Mouse (Mus musculus) limb, embryonic 13.5 days (tissue): ENCODE results near the gene Stk39. TPM values are rescaled to one million over a fixed set of nuclear protein-coding genes. Genes with fewer than 3 reads are reported as not detected.

ENCODE experiments used
- ATAC-seq: fragments of 200-750 bp; cut with Nextera tagmentation; 2 replicates; pipeline ENCODE4 v1.8.0; 2017; ENCODE audit warnings: low read depth, moderate number of reproducible peaks, moderate TSS enrichment; ENCODE audit not compliant: low FRiP score
- H3K27ac ChIP-seq: fragments of 300-500 bp; sonication (generic); 2 replicates; pipeline ENCODE4 v1.5.1; 2015; ENCODE audit warnings: inconsistent platforms, mild to moderate bottlenecking, moderate library complexity
- H3K27me3 ChIP-seq: fragments of 300-500 bp; sonication (generic); 2 replicates; pipeline ENCODE4 v1.6.1; 2015; ENCODE audit warnings: mild to moderate bottlenecking, inconsistent platforms
- H3K36me3 ChIP-seq: fragments of 300-500 bp; sonication (generic); 2 replicates; pipeline ENCODE4 v1.6.1; 2015; ENCODE audit warnings: inconsistent platforms, mild to moderate bottlenecking, moderate library complexity
- H3K4me1 ChIP-seq: fragments of 300-500 bp; sonication (generic); 2 replicates; pipeline ENCODE4 v1.6.1; 2015; ENCODE audit warnings: inconsistent platforms
- H3K4me2 ChIP-seq: fragments of 300-500 bp; sonication (generic); replicated peaks from 2 replicates; pipeline ENCODE4 v1.6.1; 2015; ENCODE audit warnings: inconsistent platforms, mild to moderate bottlenecking, moderate library complexity
- H3K4me3 ChIP-seq: fragments of 300-500 bp; sonication (generic); 2 replicates; pipeline ENCODE4 v1.5.1; 2015; ENCODE audit warnings: moderate library complexity, mild to moderate bottlenecking, inconsistent platforms
- H3K9ac ChIP-seq: fragments of 300-500 bp; sonication (generic); 2 replicates; pipeline ENCODE4 v1.6.1; 2015; ENCODE audit warnings: mild to moderate bottlenecking, inconsistent platforms
- H3K9me3 ChIP-seq: fragments of 300-500 bp; sonication (generic); 2 replicates; pipeline ENCODE4 v1.6.1; 2016; ENCODE audit warnings: inconsistent platforms
- WGBS: fragments of 180-500 bp; shearing (Covaris S2); methylation state at CpG from one replicate; pipeline ENCODE4 v1.1.7; 2015; 5-methylcytosine and 5-hydroxymethylcytosine counted together
- polyA plus RNA-seq: library from polyadenylated mRNA; unstranded; fragments of >200 nt; fragmentation: Nextera tagmentation; extraction: Ambion mirVana; gene quantifications from 2 replicates; pipeline ENCODE4 v1.2.1, GENCODE M21; 2015

The Stk39 gene
- polyA plus RNA-seq, 1 experiment from 2014 or later = 14.8 TPM

DNA sequence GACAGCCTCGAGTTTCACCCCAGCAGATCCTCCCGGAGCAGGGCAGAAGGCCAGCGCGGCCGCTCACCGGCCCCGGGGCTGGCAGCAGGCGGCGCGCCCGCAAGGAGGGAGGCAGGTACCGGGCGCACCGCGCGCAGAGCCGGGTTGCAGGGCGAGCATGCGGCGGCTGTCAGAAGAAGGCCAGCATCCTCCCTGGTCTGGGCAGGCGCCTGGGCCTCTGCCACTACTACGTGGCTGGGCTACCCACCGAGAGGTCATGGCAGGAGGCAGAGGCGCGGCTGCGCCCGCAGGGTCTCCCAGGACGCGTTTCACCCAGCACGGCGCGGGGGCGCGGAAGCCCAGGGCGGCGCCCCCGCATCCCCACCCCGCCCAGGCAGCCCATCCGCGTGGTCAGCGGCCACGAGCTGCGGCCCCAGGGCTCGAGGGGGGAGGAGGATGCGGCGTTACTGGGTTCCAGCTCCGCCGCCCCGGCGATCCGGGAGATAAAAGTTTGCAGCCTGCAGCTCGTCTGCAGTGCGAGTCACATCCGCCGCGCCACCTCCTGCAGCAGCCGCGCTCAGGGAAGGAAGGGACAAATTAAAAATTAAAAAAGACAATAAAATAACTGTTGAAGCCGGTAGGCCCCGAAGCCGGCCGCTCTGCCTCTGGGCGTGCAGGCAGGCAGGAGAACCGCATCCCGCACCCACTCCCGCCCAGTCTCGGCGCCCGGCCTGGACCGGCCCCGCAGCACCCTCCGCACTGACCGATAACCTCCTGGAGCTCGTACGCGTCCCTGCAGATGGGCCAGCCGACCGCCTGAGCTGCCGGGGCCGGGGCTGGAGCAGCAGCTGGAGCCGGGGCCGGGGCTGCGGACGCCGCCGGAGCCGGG, 943 bp downstream of the Stk39 start:
- H3K9me3 ChIP-seq = no peaks in the 10 kb centered on the region
- WGBS = under 1% methylated on average over 76 of the region's 87 CpGs
- ATAC-seq = peak; percentile 68
- peaks cover 3% of the 10 kb centered on the region; the same call in 1 of the 2 replicates for H3K27me3 ChIP-seq
- peaks cover 13% of the 10 kb centered on the region; the same call in 1 of the 2 replicates for H3K4me1 ChIP-seq
- H3K4me3 ChIP-seq = peak overlapping the region; percentile 91
- peak overlapping the region; percentile 88 for H3K9ac ChIP-seq
- peak overlapping the region; percentile 96 for H3K4me2 ChIP-seq
- H3K36me3 ChIP-seq = 0 out of 2 replicates have a peak, but pooled peaks cover 3% of the 10 kb centered on the region
- H3K27ac ChIP-seq = peak overlapping the region; percentile 87

DNA sequence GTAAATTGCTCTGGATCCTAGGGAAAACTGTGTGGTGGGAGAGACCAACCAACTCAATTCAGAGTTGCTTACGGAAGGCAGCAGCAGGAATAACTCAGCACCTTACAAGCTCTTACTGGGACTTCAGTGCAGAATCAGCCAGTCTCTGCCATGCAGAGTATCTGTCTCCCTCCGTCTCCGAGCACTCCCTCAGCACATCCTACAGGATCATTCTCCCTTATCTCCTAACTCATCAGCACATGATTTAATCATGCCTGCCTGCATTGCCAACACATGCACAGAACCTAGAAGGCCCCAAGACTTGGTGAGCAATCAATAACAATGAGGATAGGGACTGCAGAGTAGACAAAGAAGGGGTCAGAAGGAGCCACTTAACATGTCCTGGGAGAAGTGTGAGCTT, 2.6 kb downstream of the Stk39 start:
- Histone ChIP-seq H3K4me2 (0 out of 2 replicates have a peak overlapping the region, but pooled peaks have one; percentile 11), H3K4me3 (no peak overlapping the region), H3K9me3 (no peaks in the 10 kb centered on the region), H3K27me3 (peaks cover 3% of the 10 kb centered on the region; the same call in 1 of the 2 replicates), H3K9ac (no peak overlapping the region), H3K27ac (no peak overlapping the region), H3K4me1 (peaks cover 17% of the 10 kb centered on the region; the same call in 1 of the 2 replicates), H3K36me3 (0 out of 2 replicates have a peak, but pooled peaks cover 3% of the 10 kb centered on the region)
- WGBS = 89% methylated on average over 3 of the region's 3 CpGs
- ATAC-seq = no peak

DNA sequence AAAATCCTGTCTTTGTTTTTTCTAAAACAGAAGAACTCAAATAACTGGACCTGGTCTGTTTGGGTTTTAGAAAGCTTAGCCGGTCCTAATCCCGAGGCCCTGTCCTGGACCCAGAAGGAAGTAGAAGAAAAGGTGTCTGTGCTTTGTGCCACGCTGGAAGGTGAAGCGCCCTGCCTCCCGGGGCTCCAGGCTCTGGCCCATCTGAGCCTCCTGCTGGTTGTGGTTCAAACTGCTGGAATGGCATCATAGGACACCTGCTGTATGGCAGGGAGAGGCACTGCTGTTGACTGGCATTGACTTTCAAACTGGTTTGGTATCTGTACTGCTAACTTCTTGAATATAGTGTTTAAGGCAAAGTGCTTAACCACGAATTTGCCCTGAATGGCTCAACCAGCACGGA, 3.4 kb downstream of the Stk39 start:
- 68% methylated on average over 7 of the region's 7 CpGs for WGBS
- no peak for ATAC-seq
- H3K9ac ChIP-seq = no peak overlapping the region
- no peak overlapping the region for H3K4me3 ChIP-seq
- 0 out of 2 replicates have a peak, but pooled peaks cover 3% of the 10 kb centered on the region for H3K36me3 ChIP-seq
- H3K4me2 ChIP-seq = no peak overlapping the region
- H3K9me3 ChIP-seq = no peaks in the 10 kb centered on the region
- 0 out of 2 replicates have a peak, but pooled peaks cover 3% of the 10 kb centered on the region for H3K27me3 ChIP-seq
- H3K27ac ChIP-seq = no peak overlapping the region
- H3K4me1 ChIP-seq = peaks cover 17% of the 10 kb centered on the region; the same call in 1 of the 2 replicates

DNA sequence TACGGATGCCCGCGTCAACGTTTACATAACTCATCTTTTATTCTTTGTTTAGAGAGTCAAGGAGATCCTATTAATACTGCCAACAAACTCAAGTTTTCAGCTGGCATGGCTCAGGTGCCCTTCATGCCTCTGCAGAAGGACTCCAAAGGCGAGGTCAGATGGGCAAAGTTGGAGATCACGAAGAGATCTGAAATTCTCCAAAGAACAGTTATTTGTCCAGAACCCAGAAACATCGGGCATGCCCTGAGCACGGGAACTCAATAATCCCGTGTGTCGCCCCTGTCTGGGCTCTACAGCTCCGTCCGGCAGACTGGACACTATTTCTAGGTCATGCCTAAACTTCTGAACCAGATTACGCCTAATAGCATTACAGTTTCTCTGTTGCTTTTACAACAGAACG, 3.8 kb downstream of the Stk39 start:
- Histone ChIP-seq H3K27ac (no peak overlapping the region), H3K36me3 (0 out of 2 replicates have a peak, but pooled peaks cover 3% of the 10 kb centered on the region), H3K4me1 (peaks cover 17% of the 10 kb centered on the region; the same call in 1 of the 2 replicates), H3K4me2 (no peak overlapping the region), H3K9me3 (no peaks in the 10 kb centered on the region), H3K9ac (no peak overlapping the region), H3K4me3 (no peak overlapping the region), H3K27me3 (0 out of 2 replicates have a peak, but pooled peaks cover 3% of the 10 kb centered on the region)
- no peak for ATAC-seq
- 92% methylated on average over 14 of the region's 14 CpGs for WGBS

DNA sequence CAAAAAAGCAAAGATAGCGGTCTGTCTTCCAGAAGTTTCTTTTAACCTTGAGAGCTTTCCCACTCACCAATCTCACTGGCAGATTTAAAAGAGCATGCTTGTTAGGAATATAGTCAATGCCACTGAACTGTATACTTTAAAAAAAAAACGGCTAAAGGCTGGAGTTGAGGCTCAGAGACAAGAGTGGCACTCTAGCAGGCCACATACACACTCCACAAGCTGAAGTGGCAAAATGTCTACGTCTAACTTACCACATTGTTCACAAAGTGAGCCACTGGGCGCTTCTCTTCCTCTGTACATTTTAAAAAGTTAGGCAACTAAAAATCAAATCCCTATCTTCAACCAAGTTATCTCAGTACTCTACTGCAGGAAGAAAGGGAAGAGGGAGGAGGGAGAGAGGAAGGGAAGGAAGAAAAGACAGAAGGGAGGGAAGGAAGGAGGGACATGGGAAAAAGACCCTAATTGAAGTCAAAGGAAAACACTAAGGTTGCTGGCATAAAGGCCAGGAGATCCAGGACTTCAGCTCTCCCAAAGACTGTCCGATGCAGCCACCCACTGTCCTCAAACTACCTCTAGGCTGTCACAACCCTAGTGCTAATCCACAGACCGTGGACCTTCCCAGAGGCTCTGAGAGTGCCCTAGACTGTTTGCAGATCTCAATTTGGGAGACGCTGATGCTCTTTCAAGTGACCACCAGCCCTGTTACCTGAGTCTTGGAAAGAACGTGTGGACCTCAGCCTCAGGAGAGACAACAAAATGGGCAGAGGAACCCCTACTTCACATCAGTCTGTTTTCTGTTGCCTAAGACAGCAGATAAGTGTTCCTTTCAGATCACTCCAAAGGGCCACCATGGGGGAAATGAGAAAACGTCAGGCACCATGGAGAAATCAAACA, 4.7 kb downstream of the Stk39 start:
- Histone ChIP-seq H3K36me3 (0 out of 2 replicates have a peak, but pooled peaks cover 3% of the 10 kb centered on the region), H3K4me3 (no peak overlapping the region), H3K27ac (no peak overlapping the region), H3K4me1 (peaks cover 10% of the 10 kb centered on the region; the same call in 1 of the 2 replicates), H3K27me3 (0 out of 2 replicates have a peak, but pooled peaks cover 3% of the 10 kb centered on the region), H3K9me3 (no peaks in the 10 kb centered on the region), H3K4me2 (no peak overlapping the region), H3K9ac (no peak overlapping the region)
- ATAC-seq = no peak
- WGBS = 83% methylated on average over 9 of the region's 9 CpGs

DNA sequence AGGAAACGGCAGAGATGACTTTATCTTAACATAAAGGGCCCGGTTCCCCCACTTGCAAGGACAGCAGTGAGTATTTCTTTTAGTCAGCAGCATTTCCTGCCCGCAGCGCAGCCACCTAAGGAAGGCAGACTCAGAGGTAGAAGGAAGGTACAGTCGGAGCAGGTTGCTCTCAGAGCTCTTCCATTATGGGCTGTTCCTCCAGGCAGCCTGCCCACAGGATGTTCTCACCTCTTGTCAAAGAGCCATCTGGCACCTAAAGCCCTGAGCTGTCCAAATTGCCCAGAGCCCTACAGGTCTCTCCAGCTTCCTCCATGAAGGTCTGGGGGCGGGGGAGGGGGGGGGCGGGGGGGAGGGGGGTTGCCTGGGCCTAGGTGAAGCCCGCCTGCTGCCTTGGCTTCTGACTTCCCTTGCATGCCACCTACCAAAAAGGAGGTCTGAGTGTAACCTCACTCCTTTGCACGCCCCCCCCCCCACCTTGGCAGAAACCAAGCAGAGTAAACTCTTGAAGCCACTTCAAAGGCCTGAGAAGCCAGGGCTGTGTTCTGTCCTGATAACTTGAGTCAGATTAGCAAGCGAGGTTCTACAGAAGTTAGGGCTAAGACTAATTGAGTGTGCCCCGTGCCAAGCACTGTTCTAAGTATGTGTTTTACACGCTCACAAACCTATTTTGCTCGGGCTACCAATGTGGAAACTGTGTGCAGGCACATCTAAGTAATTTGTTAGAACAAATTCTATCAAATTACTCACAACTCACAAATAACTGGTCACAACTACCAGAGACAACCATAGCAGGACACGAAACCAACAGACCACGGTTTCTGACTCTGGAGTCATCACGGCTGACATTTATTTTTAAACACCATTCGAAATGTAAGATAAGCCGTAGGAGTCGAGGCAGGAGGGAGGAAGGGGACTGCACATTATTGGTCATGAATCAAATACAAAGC, 5.7 kb downstream of the Stk39 start:
- H3K4me2 ChIP-seq = no peak overlapping the region
- peaks cover 10% of the 10 kb centered on the region; the same call in 1 of the 2 replicates for H3K4me1 ChIP-seq
- no peak overlapping the region for H3K9ac ChIP-seq
- H3K4me3 ChIP-seq = no peak overlapping the region
- 0 out of 2 replicates have a peak, but pooled peaks cover 3% of the 10 kb centered on the region for H3K36me3 ChIP-seq
- 58% methylated on average over 17 of the region's 19 CpGs for WGBS
- ATAC-seq = no peak
- no peak overlapping the region for H3K27ac ChIP-seq
- H3K9me3 ChIP-seq = no peaks in the 10 kb centered on the region
- 0 out of 2 replicates have a peak, but pooled peaks cover 3% of the 10 kb centered on the region for H3K27me3 ChIP-seq

DNA sequence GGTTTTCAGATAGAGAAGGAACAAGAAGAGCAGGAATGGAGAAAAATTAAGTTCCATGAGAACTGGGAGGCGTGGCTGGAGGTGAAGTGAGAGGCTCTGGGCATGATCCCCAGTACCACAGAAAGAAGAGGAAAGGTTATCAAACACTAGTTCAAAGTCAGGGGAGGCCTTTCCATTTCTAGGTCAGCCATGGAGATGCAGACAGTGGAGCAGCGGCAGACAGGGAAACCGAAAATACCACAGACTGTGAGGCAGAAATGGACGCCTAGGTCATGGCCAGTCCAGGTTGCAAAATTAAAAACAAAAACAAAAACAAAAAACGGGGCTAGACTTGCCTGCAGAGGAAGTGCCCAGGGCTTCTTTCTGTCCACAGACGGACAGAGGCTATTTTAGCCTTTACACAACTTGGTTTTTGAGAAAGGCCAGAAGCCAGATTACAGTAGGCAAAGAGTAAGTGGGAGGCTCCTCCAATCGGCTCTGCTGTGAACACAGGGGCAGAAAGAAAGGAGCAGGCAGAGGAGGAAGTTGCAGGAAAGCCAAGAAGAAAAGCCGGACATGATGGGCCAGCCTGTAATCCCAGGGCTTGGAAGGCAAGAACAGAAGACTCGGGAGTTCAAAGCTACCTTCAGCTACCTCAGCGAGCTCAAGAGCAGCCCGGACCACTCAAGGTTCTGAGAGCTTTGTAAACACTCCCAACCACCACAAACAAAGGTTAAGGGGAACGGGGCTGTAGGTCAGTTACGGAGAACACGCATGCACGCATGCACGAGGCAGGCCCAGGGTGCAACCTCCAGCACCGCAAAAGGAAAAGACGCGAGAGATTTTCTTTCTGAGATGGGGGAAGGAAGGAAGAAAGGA, 6.6 kb downstream of the Stk39 start:
- Histone ChIP-seq H3K27ac (no peak overlapping the region), H3K9ac (no peak overlapping the region), H3K4me2 (no peak overlapping the region), H3K4me1 (peaks cover 8% of the 10 kb centered on the region; the same call in 1 of the 2 replicates), H3K27me3 (0 out of 2 replicates have a peak, but pooled peaks cover 3% of the 10 kb centered on the region), H3K9me3 (no peaks in the 10 kb centered on the region), H3K4me3 (no peak overlapping the region), H3K36me3 (peaks cover 8% of the 10 kb centered on the region)
- WGBS = 74% methylated on average over 19 of the region's 19 CpGs
- no peak for ATAC-seq

DNA sequence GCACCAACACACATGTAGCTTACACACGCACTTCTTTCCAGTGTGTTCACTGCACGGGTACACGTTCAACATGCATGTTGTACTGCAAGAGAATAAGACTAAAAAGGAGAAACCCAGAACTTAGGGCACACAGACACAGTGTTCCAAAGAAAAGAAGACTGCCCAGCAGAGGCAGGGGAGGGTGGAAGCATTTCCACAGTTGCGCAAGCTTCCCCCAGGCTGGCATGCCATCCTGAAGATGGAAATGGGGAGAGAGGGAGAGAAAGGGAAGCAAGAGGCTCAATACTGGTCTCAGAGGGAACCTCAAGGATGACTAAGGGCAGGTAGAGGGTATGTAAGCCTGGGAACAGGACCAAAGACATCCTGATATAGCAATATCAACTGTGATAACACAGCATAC, 7.6 kb downstream of the Stk39 start:
- 95% methylated on average over 4 of the region's 4 CpGs for WGBS
- H3K4me1 ChIP-seq = peaks cover 7% of the 10 kb centered on the region; the same call in 1 of the 2 replicates
- no peaks in the 10 kb centered on the region for H3K9me3 ChIP-seq
- no peak overlapping the region for H3K4me3 ChIP-seq
- H3K4me2 ChIP-seq = no peak overlapping the region
- H3K36me3 ChIP-seq = peaks cover 8% of the 10 kb centered on the region
- no peak for ATAC-seq
- H3K27ac ChIP-seq = no peak overlapping the region
- no peaks in the 10 kb centered on the region for H3K27me3 ChIP-seq
- no peak overlapping the region for H3K9ac ChIP-seq

DNA sequence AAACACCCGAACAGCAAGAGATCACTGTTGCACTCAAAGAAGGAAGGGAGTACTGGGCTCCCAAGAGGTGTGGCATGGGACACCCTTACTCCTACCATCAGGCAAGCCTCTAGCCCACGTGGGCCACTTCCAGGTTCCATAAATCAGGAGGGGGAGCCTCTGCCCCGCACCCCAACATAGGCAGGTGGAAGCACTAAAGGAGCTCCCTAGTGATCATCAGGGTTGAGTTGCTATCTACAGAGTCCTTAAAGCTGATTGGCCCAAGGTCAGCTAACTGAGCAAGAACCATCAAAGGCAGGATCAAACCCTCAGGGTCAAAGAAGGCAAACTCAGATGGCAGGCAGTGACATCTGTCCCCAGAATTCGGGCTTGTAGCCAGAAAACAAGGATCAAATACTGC, 8.3 kb downstream of the Stk39 start:
- Histone ChIP-seq H3K4me3 (no peak overlapping the region), H3K4me2 (no peak overlapping the region), H3K27ac (no peak overlapping the region), H3K4me1 (peaks cover 7% of the 10 kb centered on the region; the same call in 1 of the 2 replicates), H3K9me3 (no peaks in the 10 kb centered on the region), H3K9ac (no peak overlapping the region), H3K36me3 (peaks cover 11% of the 10 kb centered on the region), H3K27me3 (no peaks in the 10 kb centered on the region)
- no peak for ATAC-seq
- WGBS = 58% methylated on average over 4 of the region's 4 CpGs

DNA sequence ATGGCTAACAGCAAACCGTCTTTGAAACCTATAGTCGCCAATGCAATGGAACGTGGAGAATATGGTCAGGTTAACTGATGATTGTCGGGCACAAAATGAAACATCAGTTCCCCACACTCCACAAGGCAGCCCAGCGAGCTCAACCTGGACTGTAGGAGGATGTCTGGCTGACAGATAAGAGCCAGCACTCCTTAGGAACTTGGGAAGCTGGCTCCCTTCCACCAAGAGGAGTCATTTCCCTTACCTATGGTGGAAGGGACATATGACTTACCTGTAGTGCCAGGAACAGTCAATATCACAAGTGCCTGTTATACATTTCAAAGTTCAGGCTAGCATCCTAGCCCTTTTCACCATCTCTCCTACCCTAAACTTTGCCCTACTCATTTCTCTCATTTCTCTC, 14.0 kb downstream of the Stk39 start:
- no peak overlapping the region for H3K27ac ChIP-seq
- H3K9me3 ChIP-seq = no peaks in the 10 kb centered on the region
- H3K4me1 ChIP-seq = no peaks in the 10 kb centered on the region
- 85% methylated on average over 5 of the region's 5 CpGs for WGBS
- no peak overlapping the region for H3K4me2 ChIP-seq
- H3K9ac ChIP-seq = no peak overlapping the region
- ATAC-seq = no peak
- no peak overlapping the region for H3K4me3 ChIP-seq
- H3K27me3 ChIP-seq = no peaks in the 10 kb centered on the region
- H3K36me3 ChIP-seq = peaks cover 8% of the 10 kb centered on the region
